Mouse (Mus musculus): Measurements from ENCODE around the gene Ubash3a. TPM values are rescaled to one million over a fixed set of nuclear protein-coding genes. Genes with fewer than 3 reads are reported as not detected.

Gene Ubash3a
- polyA plus RNA-seq, 1 experiment = 0.85 TPM

GRCm38 (mm10) chr17:31211881-31212280, 4.2 kb downstream of the Ubash3a start:
- H3K4me3 ChIP-seq (ENCODE audit: control insufficient read depth, low read depth, low read length) = no peak overlapping the region
- no peak for TF ChIP-seq CTCF (IDR thresholded peaks at IDR 0.05; ENCODE audit: control insufficient read depth, insufficient read depth, insufficient replicate concordance, low read depth, low read length)
- no peak overlapping the region for H3K27ac ChIP-seq (ENCODE audit: control insufficient read depth, insufficient read depth, low read depth, low read length)
- no peaks in the 10 kb centered on the region for H3K36me3 ChIP-seq (ENCODE audit: control insufficient read depth, insufficient read depth, low read length)
- H3K27me3 ChIP-seq (ENCODE audit: control insufficient read depth, insufficient read depth, low read length) = no peaks in the 10 kb centered on the region
- H3K4me1 ChIP-seq (ENCODE audit: control insufficient read depth, insufficient read depth, low read length) = no peaks in the 10 kb centered on the region

DNA sequence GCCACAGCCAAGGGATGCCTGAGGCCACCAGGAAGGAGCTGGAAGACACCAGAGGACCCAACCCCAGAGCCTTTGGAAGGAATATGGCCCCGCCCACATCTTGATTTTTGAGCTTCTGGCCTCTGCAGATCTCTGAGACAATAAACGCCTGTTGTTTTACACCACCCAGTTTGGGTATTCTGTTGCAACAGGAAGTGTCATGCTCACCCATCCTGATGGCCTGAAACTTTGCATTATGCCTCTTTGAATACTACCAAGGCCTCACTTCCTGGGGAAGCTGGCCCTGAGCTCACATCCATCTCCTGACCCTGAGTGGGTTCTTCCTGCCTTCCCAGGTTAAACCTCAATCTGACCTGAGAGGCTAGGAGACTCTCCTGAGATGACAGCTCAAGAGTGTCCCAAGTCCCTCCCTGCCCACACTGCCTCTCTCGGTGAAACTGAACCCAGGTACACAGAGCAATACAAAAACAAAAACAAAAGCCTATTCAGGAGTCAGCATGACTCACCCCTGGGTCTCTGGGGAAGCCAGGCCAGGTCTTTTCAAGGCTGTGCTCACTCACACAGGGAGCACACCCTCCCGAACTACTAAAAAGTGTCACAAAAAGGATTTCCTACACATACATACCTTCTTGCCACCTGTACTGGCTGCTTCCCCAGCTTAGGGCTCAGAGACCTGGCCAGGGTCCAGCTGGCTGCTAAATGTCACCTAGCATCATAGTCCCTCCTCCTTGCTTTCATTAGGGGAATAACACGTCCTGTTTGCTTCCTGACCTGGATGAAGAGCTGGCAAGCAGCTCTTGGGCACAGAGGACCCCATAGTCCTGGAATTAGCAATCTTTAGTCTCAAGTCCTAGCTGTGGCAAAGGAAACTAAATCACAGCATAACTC, 8.6 kb downstream of the Ubash3a start:
- Histone ChIP-seq H3K4me3 (ENCODE audit: control insufficient read depth, low read depth, low read length) (no peak overlapping the region), H3K27me3 (ENCODE audit: control insufficient read depth, insufficient read depth, low read length) (no peaks in the 10 kb centered on the region), H3K36me3 (ENCODE audit: control insufficient read depth, insufficient read depth, low read length) (no peaks in the 10 kb centered on the region), H3K4me1 (ENCODE audit: control insufficient read depth, insufficient read depth, low read length) (no peaks in the 10 kb centered on the region), H3K27ac (ENCODE audit: control insufficient read depth, insufficient read depth, low read depth, low read length) (no peak overlapping the region)
- TF ChIP-seq POLR2A (IDR thresholded peaks at IDR 0.05; ENCODE audit: control insufficient read depth, low read depth, low read length) (no peak), CTCF (IDR thresholded peaks at IDR 0.05; ENCODE audit: control insufficient read depth, insufficient read depth, insufficient replicate concordance, low read depth, low read length) (no peak)

DNA sequence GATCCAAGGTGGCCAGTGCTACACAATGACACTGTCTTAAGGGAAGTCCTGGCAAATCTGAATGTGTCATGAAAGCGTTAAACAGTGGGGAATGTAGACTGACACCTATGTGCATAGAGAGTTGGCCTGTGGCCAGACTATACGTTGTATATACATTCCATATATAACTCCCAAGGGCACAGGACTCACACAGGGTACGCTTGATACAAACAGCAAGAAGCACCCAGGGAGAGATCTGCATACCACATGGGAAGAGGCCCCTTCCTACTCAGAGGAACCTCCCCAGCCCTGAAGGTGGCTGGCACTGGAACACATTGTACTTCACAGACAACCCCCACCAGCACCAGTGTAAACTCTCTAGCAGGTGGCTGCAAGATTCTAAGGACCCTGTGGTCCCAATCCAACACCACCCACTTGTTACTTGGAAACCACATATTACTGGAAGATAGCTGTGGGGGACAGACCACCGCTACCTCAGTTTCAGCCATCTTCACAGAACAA, 15.2 kb downstream of the Ubash3a start:
- TF ChIP-seq CTCF (IDR thresholded peaks at IDR 0.05; ENCODE audit: control insufficient read depth, insufficient read depth, insufficient replicate concordance, low read depth, low read length) = no peak
- TF ChIP-seq POLR2A (IDR thresholded peaks at IDR 0.05; ENCODE audit: control insufficient read depth, low read depth, low read length) = no peak
- Histone ChIP-seq H3K27ac (ENCODE audit: control insufficient read depth, insufficient read depth, low read depth, low read length) (no peak overlapping the region), H3K4me3 (ENCODE audit: control insufficient read depth, low read depth, low read length) (no peak overlapping the region), H3K4me1 (ENCODE audit: control insufficient read depth, insufficient read depth, low read length) (no peaks in the 10 kb centered on the region), H3K27me3 (ENCODE audit: control insufficient read depth, insufficient read depth, low read length) (no peaks in the 10 kb centered on the region), H3K36me3 (ENCODE audit: control insufficient read depth, insufficient read depth, low read length) (no peaks in the 10 kb centered on the region)

GRCm38 (mm10) chr17:31223835-31224234, 16.2 kb downstream of the Ubash3a start:
- Histone ChIP-seq H3K4me1 (ENCODE audit: control insufficient read depth, insufficient read depth, low read length) (no peaks in the 10 kb centered on the region), H3K27me3 (ENCODE audit: control insufficient read depth, insufficient read depth, low read length) (no peaks in the 10 kb centered on the region), H3K36me3 (ENCODE audit: control insufficient read depth, insufficient read depth, low read length) (no peaks in the 10 kb centered on the region), H3K4me3 (ENCODE audit: control insufficient read depth, low read depth, low read length) (no peak overlapping the region), H3K27ac (ENCODE audit: control insufficient read depth, insufficient read depth, low read depth, low read length) (no peak overlapping the region)
- TF ChIP-seq POLR2A (IDR thresholded peaks at IDR 0.05; ENCODE audit: control insufficient read depth, low read depth, low read length) (no peak), CTCF (IDR thresholded peaks at IDR 0.05; ENCODE audit: control insufficient read depth, insufficient read depth, insufficient replicate concordance, low read depth, low read length) (no peak)

GRCm38 (mm10) chr17:31224591-31224990, 16.9 kb downstream of the Ubash3a start:
- H3K36me3 ChIP-seq (ENCODE audit: control insufficient read depth, insufficient read depth, low read length) = no peaks in the 10 kb centered on the region
- no peak overlapping the region for H3K4me3 ChIP-seq (ENCODE audit: control insufficient read depth, low read depth, low read length)
- no peak for TF ChIP-seq POLR2A (IDR thresholded peaks at IDR 0.05; ENCODE audit: control insufficient read depth, low read depth, low read length)
- TF ChIP-seq CTCF (IDR thresholded peaks at IDR 0.05; ENCODE audit: control insufficient read depth, insufficient read depth, insufficient replicate concordance, low read depth, low read length) = no peak
- no peak overlapping the region for H3K27ac ChIP-seq (ENCODE audit: control insufficient read depth, insufficient read depth, low read depth, low read length)
- H3K4me1 ChIP-seq (ENCODE audit: control insufficient read depth, insufficient read depth, low read length) = no peaks in the 10 kb centered on the region
- H3K27me3 ChIP-seq (ENCODE audit: control insufficient read depth, insufficient read depth, low read length) = no peaks in the 10 kb centered on the region

DNA sequence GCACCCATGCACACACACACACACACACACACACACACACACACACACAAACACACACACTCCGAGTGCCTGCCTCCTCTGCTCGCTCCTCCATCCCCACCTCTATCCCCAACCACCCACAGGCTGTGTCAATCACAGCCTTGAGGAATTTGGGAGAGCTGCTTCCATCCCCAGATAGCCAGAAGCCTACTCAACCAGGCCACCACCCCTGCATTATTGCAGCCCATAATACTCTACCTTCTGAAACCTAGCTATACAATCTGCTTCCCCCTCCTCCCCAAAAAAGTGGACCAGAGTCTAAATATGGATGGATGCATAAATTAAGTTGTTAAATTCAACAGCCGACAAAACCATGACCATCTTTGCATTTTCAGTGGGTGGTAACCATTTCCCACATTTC, 18.7 kb downstream of the Ubash3a start:
- no peak overlapping the region for H3K4me3 ChIP-seq (ENCODE audit: control insufficient read depth, low read depth, low read length)
- H3K27me3 ChIP-seq (ENCODE audit: control insufficient read depth, insufficient read depth, low read length) = no peaks in the 10 kb centered on the region
- H3K4me1 ChIP-seq (ENCODE audit: control insufficient read depth, insufficient read depth, low read length) = no peaks in the 10 kb centered on the region
- TF ChIP-seq POLR2A (IDR thresholded peaks at IDR 0.05; ENCODE audit: control insufficient read depth, low read depth, low read length) = no peak
- TF ChIP-seq CTCF (IDR thresholded peaks at IDR 0.05; ENCODE audit: control insufficient read depth, insufficient read depth, insufficient replicate concordance, low read depth, low read length) = no peak
- no peak overlapping the region for H3K27ac ChIP-seq (ENCODE audit: control insufficient read depth, insufficient read depth, low read depth, low read length)
- no peaks in the 10 kb centered on the region for H3K36me3 ChIP-seq (ENCODE audit: control insufficient read depth, insufficient read depth, low read length)

- Histone ChIP-seq H3K27ac (ENCODE audit: control insufficient read depth, insufficient read depth, low read depth, low read length) (no peak overlapping the region), H3K36me3 (ENCODE audit: control insufficient read depth, insufficient read depth, low read length) (no peaks in the 10 kb centered on the region), H3K4me1 (ENCODE audit: control insufficient read depth, insufficient read depth, low read length) (no peaks in the 10 kb centered on the region), H3K27me3 (ENCODE audit: control insufficient read depth, insufficient read depth, low read length) (no peaks in the 10 kb centered on the region), H3K4me3 (ENCODE audit: control insufficient read depth, low read depth, low read length) (no peak overlapping the region)
- TF ChIP-seq CTCF (IDR thresholded peaks at IDR 0.05; ENCODE audit: control insufficient read depth, insufficient read depth, insufficient replicate concordance, low read depth, low read length) = no peak
- no peak for TF ChIP-seq POLR2A (IDR thresholded peaks at IDR 0.05; ENCODE audit: control insufficient read depth, low read depth, low read length)
These were observed 19.3 kb downstream of the Ubash3a start for GRCm38 (mm10) chr17:31226931-31227330.

All from testis, adult 2 months (tissue).